Mouse (Mus musculus) CH12.LX (cell line): ENCODE data around the gene Hist1h3f. TPM values are rescaled to one million over a fixed set of nuclear protein-coding genes. Genes with fewer than 3 reads are reported as not detected.
A peak's percentile ranks its signal among the peaks of the same experiment; 100 is the strongest.

ENCODE experiments used
- DNase-seq: peaks from one replicate; pipeline ENCODE4 v3.0.0-alpha.2; 2013; ENCODE audit errors: extremely low read depth
- H3K27ac ChIP-seq: 2 replicates; pipeline ENCODE4 v1.5.1; 2012; ENCODE audit warnings: low read depth, mild to moderate bottlenecking, control low read depth, moderate library complexity; ENCODE audit not compliant: insufficient read depth
- H3K27me3 ChIP-seq: replicated peaks from 2 replicates; pipeline ENCODE3; 2012; ENCODE audit warnings: inconsistent platforms
- H3K36me3 ChIP-seq, 2 experiments: replicated peaks in 1 of 2; 2 replicates each; pipeline versions ENCODE3 to v1.6.1; 2012; ENCODE audit warnings: inconsistent platforms in 1 of 2, low read length in 1 of 2, mild to moderate bottlenecking in 1 of 2, mixed read lengths in 1 of 2, moderate library complexity in 1 of 2; ENCODE audit not compliant: control insufficient read depth in 1 of 2, insufficient read depth in 1 of 2
- H3K4me1 ChIP-seq, 2 experiments: 2 replicates each; pipeline ENCODE4 v1.6.1; 2012; ENCODE audit warnings: inconsistent platforms in 1 of 2, moderate library complexity in 1 of 2; ENCODE audit not compliant: insufficient read depth in 2 of 2, control insufficient read depth in 1 of 2
- H3K4me2 ChIP-seq: 2 replicates; pipeline ENCODE4 v1.6.1; 2012; ENCODE audit warnings: low read depth, mild to moderate bottlenecking, control low read depth; ENCODE audit not compliant: poor library complexity, insufficient read depth, severe bottlenecking
- H3K4me3 ChIP-seq, 3 experiments: fragments of 150-350 bp in 1 of 3; sonication (generic) in 1 of 3; replicated peaks in 1 of 3; 2 replicates each; pipeline versions ENCODE3 to v1.5.1; 2011 to 2012; ENCODE audit warnings: low read depth in 2 of 3, low read length in 2 of 3, mild to moderate bottlenecking in 2 of 3, moderate library complexity in 2 of 3, control low read depth in 1 of 3, improper control_type of control experiment in 1 of 3, inconsistent platforms in 1 of 3, mixed read lengths in 1 of 3; ENCODE audit not compliant: poor library complexity in 1 of 3
- H3K79me2 ChIP-seq: replicated peaks from 2 replicates; pipeline ENCODE4 v1.6.1; 2012; ENCODE audit warnings: mild to moderate bottlenecking, moderate library complexity; ENCODE audit not compliant: control insufficient read depth, poor library complexity, insufficient read depth, severe bottlenecking; ENCODE audit errors: extremely low read depth
- H3K9ac ChIP-seq: 2 replicates; pipeline ENCODE4 v1.6.1; 2012; ENCODE audit warnings: low read depth, mild to moderate bottlenecking, control low read depth, moderate library complexity; ENCODE audit not compliant: insufficient read depth
- H3K9me3 ChIP-seq: replicated peaks from 2 replicates; pipeline ENCODE3; 2012; ENCODE audit warnings: low read length, inconsistent platforms, mixed read lengths
- BHLHE40 ChIP-seq: IDR thresholded peaks from 2 replicates; pipeline ENCODE4 v1.6.1; 2011; ENCODE audit warnings: mild to moderate bottlenecking, low read depth, low read length, improper control_type of control experiment
- CHD1 ChIP-seq: IDR thresholded peaks from 2 replicates; pipeline ENCODE4 v1.6.1; 2012; ENCODE audit warnings: low read depth, low read length, improper control_type of control experiment, inconsistent platforms
- CHD2 ChIP-seq: IDR thresholded peaks from 2 replicates; pipeline ENCODE4 v1.6.1; 2011; ENCODE audit warnings: low read length, improper control_type of control experiment
- CTCF ChIP-seq, 2 experiments: IDR thresholded peaks in 1 of 2; conservative IDR thresholded peaks in 1 of 2; 2 replicates each; pipeline ENCODE4 v1.5.1; 2011 to 2012; ENCODE audit warnings: low read depth in 2 of 2, low read length in 2 of 2, improper control_type of control experiment in 1 of 2, inconsistent platforms in 1 of 2, mild to moderate bottlenecking in 1 of 2, moderate library complexity in 1 of 2
- EP300 ChIP-seq: IDR thresholded peaks from 2 replicates; pipeline ENCODE4 v1.6.1; 2011; ENCODE audit warnings: low read length, improper control_type of control experiment
- ETS1 ChIP-seq: conservative IDR thresholded peaks from 2 replicates; pipeline ENCODE4 v1.6.1; 2012; ENCODE audit warnings: low read depth, mild to moderate bottlenecking, inconsistent platforms, low read length, improper control_type of control experiment, moderate library complexity
- HCFC1 ChIP-seq: IDR thresholded peaks from 2 replicates; pipeline ENCODE4 v1.6.1; 2012; ENCODE audit warnings: low read depth, mild to moderate bottlenecking, inconsistent platforms, low read length, improper control_type of control experiment
- IRF4 ChIP-seq: IDR thresholded peaks from 2 replicates; pipeline ENCODE4 v1.6.1; 2014; ENCODE audit warnings: low read depth, mild to moderate bottlenecking, inconsistent platforms, low read length, improper control_type of control experiment
- JUN ChIP-seq: IDR thresholded peaks from 2 replicates; pipeline ENCODE4 v1.6.1; 2011; ENCODE audit warnings: low read depth, mild to moderate bottlenecking, low read length, improper control_type of control experiment, moderate library complexity; ENCODE audit not compliant: insufficient read depth
- MAFK ChIP-seq: IDR thresholded peaks from 2 replicates; pipeline ENCODE4 v1.6.1; 2011; ENCODE audit warnings: low read length, improper control_type of control experiment; ENCODE audit not compliant: insufficient replicate concordance
- MAX ChIP-seq: IDR thresholded peaks from 2 replicates; pipeline ENCODE4 v1.6.1; 2011; ENCODE audit warnings: low read length, improper control_type of control experiment
- MAZ ChIP-seq: IDR thresholded peaks from 2 replicates; pipeline ENCODE4 v1.6.1; 2012; ENCODE audit warnings: low read depth, mild to moderate bottlenecking, inconsistent platforms, low read length, improper control_type of control experiment, moderate library complexity
- MXI1 ChIP-seq: IDR thresholded peaks from 2 replicates; pipeline ENCODE4 v1.6.1; 2011; ENCODE audit warnings: mild to moderate bottlenecking, low read depth, low read length, improper control_type of control experiment
- MYC ChIP-seq: IDR thresholded peaks from 2 replicates; pipeline ENCODE4 v1.6.1; 2011; ENCODE audit warnings: low read depth, mild to moderate bottlenecking, improper control_type of control experiment, low read length
- RAD21 ChIP-seq: IDR thresholded peaks from 2 replicates; pipeline ENCODE4 v1.6.1; 2011; ENCODE audit warnings: low read depth, mild to moderate bottlenecking, low read length, improper control_type of control experiment, moderate library complexity
- RCOR1 ChIP-seq: conservative IDR thresholded peaks from 2 replicates; pipeline ENCODE4 v1.6.1; 2012; ENCODE audit warnings: low read depth, mild to moderate bottlenecking, inconsistent platforms, low read length, improper control_type of control experiment
- SIN3A ChIP-seq: IDR thresholded peaks from 2 replicates; pipeline ENCODE4 v1.6.1; 2012; ENCODE audit warnings: low read length, improper control_type of control experiment, inconsistent platforms
- TBP ChIP-seq: conservative IDR thresholded peaks from 2 replicates; pipeline ENCODE4 v1.6.1; 2011; ENCODE audit warnings: low read depth, low read length, improper control_type of control experiment
- TCF12 ChIP-seq: IDR thresholded peaks from 2 replicates; pipeline ENCODE4 v1.6.1; 2014; ENCODE audit warnings: low read depth, mild to moderate bottlenecking, inconsistent platforms, low read length, improper control_type of control experiment
- USF1 ChIP-seq: IDR thresholded peaks from 2 replicates; pipeline ENCODE4 v1.6.1; 2014; ENCODE audit warnings: low read depth, mild to moderate bottlenecking, inconsistent platforms, low read length, improper control_type of control experiment
- ZKSCAN1 ChIP-seq: IDR thresholded peaks from 2 replicates; pipeline ENCODE4 v1.6.1; 2012; ENCODE audit warnings: low read depth, inconsistent platforms, low read length, improper control_type of control experiment, borderline replicate concordance
- ZMIZ1 ChIP-seq: IDR thresholded peaks from 2 replicates; pipeline ENCODE4 v1.6.1; 2012; ENCODE audit warnings: low read depth, mild to moderate bottlenecking, inconsistent platforms, low read length, improper control_type of control experiment
- dilution Hi-C: fragments of 300-500 bp; cut with MboI; formaldehyde crosslinking; loops from 2 replicates; pipeline ENCODE4 v1.14.3; 2020; ENCODE audit warnings: low sequenced_read_pairs; ENCODE audit not compliant: extremely low pct_unique_long_range_greater_than_20kb, extremely low pct_ligation_motif_present
- in situ Hi-C: fragments of 300-500 bp; cut with MboI; formaldehyde crosslinking; loops from 3 replicates; pipeline ENCODE4 v1.14.3; 2019; ENCODE audit warnings: low sequenced_read_pairs, low pct_ligation_motif_present, low pct_unique_long_range_greater_than_20kb, mixed read lengths
- polyA plus RNA-seq: library from polyadenylated mRNA; unstranded; fragments of >175 nt; gene quantifications from 2 replicates; pipeline ENCODE4 v1.2.1, GENCODE M21; 2012; ENCODE audit warnings: low read depth; ENCODE audit not compliant: insufficient read length
- total RNA-seq, 2 experiments: library from RNA; depleted of rRNA; stranded (reverse); fragments of 300-350 nt in 1 of 2; fragments of >200 nt in 1 of 2; gene quantifications; 2 replicates each; pipeline ENCODE4 v1.2.3; 2012 to 2014

The Hist1h3f gene
- total and polyA plus RNA-seq, 3 experiments = 0.30 to 553 (median 8.0) TPM

DNA sequence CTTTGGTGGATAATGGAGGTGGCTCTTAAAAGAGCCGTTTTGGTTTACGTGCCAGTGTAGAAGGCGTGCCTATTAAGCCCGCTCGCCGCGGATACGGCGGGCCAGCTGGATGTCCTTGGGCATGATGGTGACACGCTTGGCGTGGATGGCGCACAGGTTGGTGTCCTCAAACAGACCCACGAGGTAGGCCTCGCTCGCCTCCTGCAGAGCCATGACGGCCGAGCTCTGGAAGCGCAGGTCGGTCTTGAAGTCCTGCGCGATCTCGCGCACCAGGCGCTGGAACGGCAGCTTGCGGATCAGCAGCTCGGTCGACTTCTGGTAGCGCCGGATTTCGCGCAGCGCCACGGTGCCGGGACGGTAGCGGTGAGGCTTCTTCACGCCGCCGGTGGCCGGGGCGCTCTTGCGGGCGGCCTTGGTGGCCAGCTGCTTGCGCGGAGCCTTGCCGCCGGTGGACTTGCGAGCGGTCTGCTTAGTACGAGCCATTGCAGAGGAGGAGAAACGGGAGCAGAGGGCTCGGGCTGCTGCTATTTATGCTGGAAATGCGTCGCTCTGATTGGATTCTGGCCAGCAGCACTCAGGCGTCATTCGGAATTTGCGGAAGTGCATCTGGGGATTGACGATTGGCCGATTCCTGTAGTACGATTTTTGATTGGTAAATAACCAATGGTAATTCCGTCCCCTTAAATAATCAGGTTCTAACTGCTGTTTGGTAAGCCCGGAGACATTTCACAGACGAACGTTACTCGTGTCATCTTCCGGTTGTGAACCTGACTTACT lies 18.2 kb downstream of the Hist1h3f start, which contains the start of gene Hist1h3e (continued):
- peak; percentile 99 for TF ChIP-seq TBP
- TF ChIP-seq MYC = peak; percentile 25; the same call in 1 of the 2 replicates
- TF ChIP-seq SIN3A = peak; percentile 80
- TF ChIP-seq JUN = peak; percentile 54
- TF ChIP-seq, all 38 proteins: peak for 25; not testable (repeated sequence) for 13

DNA sequence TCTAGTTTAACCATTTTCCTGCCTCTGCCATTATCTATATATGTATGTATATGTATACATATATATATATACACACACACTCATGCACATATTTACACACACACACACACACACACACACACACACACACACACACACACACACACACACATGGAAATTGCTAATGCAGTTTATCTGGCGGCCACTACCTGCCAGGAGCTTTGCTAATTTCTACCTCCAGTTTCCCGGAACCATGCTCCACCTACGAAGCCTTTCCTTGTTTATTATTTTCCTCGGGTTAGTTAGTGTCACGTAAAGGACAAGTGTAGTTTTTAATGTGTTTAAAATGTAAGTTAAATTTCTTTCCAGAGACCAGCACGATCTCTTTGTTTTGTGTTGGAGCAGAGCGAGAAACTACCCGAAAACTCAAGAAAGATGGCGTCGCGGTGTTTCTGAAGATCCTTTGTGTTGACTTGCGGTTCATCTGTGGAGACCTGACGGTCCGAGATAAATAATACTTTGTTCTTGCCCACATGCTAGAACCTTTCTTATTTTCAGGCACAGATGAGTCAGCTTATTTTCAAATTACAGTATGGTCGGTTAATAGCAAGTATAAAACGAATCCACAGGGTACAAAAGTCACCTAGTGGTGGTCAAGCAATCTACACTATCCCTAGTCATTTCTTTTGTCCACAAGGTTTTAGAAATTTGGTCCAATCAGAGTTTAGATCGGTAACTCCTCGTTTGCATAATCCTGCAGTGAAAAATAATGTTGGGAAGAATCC lies 19.0 kb downstream of the Hist1h3f start:
- no peaks in the 10 kb centered on the region for H3K9me3 ChIP-seq
- H3K36me3 ChIP-seq = no peaks in the 10 kb centered on the region
- TF ChIP-seq RAD21 (no peak), CTCF (conservative IDR thresholded peaks at IDR 0.05 in 1 of 2, IDR thresholded peaks at IDR 0.05 in 1 of 2; ENCODE audit: low read depth in 2 of 2, low read length in 2 of 2) (peak in 1 of 2 experiments; percentile 59; a peak in 2 of 4 replicates), RCOR1 (no peak), TCF12 (peak; percentile 65; the same call in 1 of the 2 replicates), ETS1 (no peak), CHD1 (peak; percentile 16; the same call in 1 of the 2 replicates), ZMIZ1 (no peak), SIN3A (peak; percentile 5; the same call in 1 of the 2 replicates), MYC (no peak), CHD2 (peak; percentile 24; the same call in 1 of the 2 replicates), MAFK (0 out of 2 replicates have a peak, but pooled peaks have one; percentile 69), IRF4 (no peak), TBP (peak; percentile 93), MAX (0 out of 2 replicates have a peak, but pooled peaks have one; percentile 8), MXI1 (0 out of 2 replicates have a peak, but pooled peaks have one; percentile 5), ZKSCAN1 (no peak), MAZ (no peak), EP300 (no peak), HCFC1 (peak; percentile 50; the same call in 1 of the 2 replicates), USF1 (no peak), BHLHE40 (no peak)
- dilution Hi-C loops (no loop called here), in situ Hi-C loops (loop anchor here (25.0 kb wide), 1 partner anchor 1826 kb away; the partner anchor contains the start of gene Hist1h4j)
- no peaks in the 10 kb centered on the region for H3K27me3 ChIP-seq
- H3K79me2 ChIP-seq = no peaks in the 10 kb centered on the region
- peak overlapping the region; percentile 97 for H3K27ac ChIP-seq
- DNase-seq = peak; percentile 76
- peak overlapping the region; percentile 99 for H3K4me2 ChIP-seq
- peak overlapping the region; percentile 100 for H3K9ac ChIP-seq
- H3K4me1 ChIP-seq = peaks cover 3 to 22% of the 10 kb centered on the region in 2 experiments; a peak in 2 of 4 replicates
- peak overlapping the region; percentile 35 to 58 (median 49) for H3K4me3 ChIP-seq
